Comparison of ENCODE assay signal across 26 mouse cellular contexts in genomic region chr1:75847681-75848080, GRCm38 (mm10).
A peak's percentile ranks its signal among the peaks of the same experiment; 100 is the strongest.
DNase-seq lines count a peak whose midpoint lies in the region; ATAC-seq and TF ChIP-seq lines count a peak whose summit lies in the region.
"Had no signal": no experiment of that assay in that cellular context is flagged by ENCODE, and none has a peak within 500 bp of the region (broad histone marks: within the 10 kb centered on the region; RNA-seq: fewer than 3 reads in every experiment).

No protein-coding gene starts in this region.

- no peaks in the 10 kb centered on the region for H3K4me1 ChIP-seq in midbrain, embryonic 11.5 days (ENCODE audit: control insufficient read depth, insufficient read depth, low read length)
- no peaks in the 10 kb centered on the region for H3K4me1 ChIP-seq in midbrain, postnatal 0 days (ENCODE audit: insufficient read depth, low read length)
- H3K4me1 ChIP-seq: liver, embryonic 12.5 days had no signal

- 45% methylated on average over 3 of the region's 3 CpGs for WGBS in midbrain, embryonic 11.5 days
- 28% methylated on average over 3 of the region's 3 CpGs for WGBS in midbrain, postnatal 0 days

- H3K9ac ChIP-seq in midbrain, embryonic 11.5 days (ENCODE audit: low read length) = no peak overlapping the region
- no peak overlapping the region for H3K9ac ChIP-seq in midbrain, postnatal 0 days (replicated peaks; ENCODE audit: low read length, poor library complexity, severe bottlenecking)
- H3K9ac ChIP-seq: embryonic facial prominence, embryonic 12.5 days; forebrain, embryonic 12.5 days; liver, embryonic 12.5 days; midbrain, embryonic 13.5 days had no signal

- peak; percentile 49; the same call in 1 of the 2 replicates for ATAC-seq in frontal cortex, adult (ENCODE audit: low TSS enrichment)
- no peak for ATAC-seq in midbrain, embryonic 11.5 days (ENCODE audit: low FRiP score)
- no peak for ATAC-seq in midbrain, postnatal 0 days (ENCODE audit: low FRiP score)
- ATAC-seq: CD4-positive, CD25-positive, alpha-beta regulatory T cell, adult 4 months; hindbrain, embryonic 16.5 days; intestine, embryonic 16.5 days; liver, embryonic 12.5 days; midbrain, embryonic 13.5 days had no signal

- peaks cover 8% of the 10 kb centered on the region for H3K27me3 ChIP-seq in midbrain, embryonic 11.5 days (ENCODE audit: control insufficient read depth, insufficient read depth, low read length)
- H3K27me3 ChIP-seq in midbrain, postnatal 0 days (ENCODE audit: insufficient read depth, low read length) = no peaks in the 10 kb centered on the region
- H3K27me3 ChIP-seq: embryonic facial prominence, embryonic 12.5 days; forebrain, embryonic 12.5 days; liver, embryonic 12.5 days; midbrain, embryonic 13.5 days had no signal

- no peaks in the 10 kb centered on the region for H3K36me3 ChIP-seq in midbrain, embryonic 11.5 days (ENCODE audit: control insufficient read depth, insufficient read depth, low read length)
- no peaks in the 10 kb centered on the region for H3K36me3 ChIP-seq in midbrain, postnatal 0 days (ENCODE audit: insufficient read depth, low read length)
- H3K36me3 ChIP-seq: embryonic facial prominence, embryonic 12.5 days; forebrain, embryonic 12.5 days; heart, embryonic 10.5 days; liver, embryonic 12.5 days; midbrain, embryonic 13.5 days had no signal

- H3K9me3 ChIP-seq in midbrain, embryonic 11.5 days (ENCODE audit: control insufficient read depth, low read length) = no peaks in the 10 kb centered on the region
- no peaks in the 10 kb centered on the region for H3K9me3 ChIP-seq in midbrain, postnatal 0 days (ENCODE audit: low read length)
- H3K9me3 ChIP-seq: embryonic facial prominence, embryonic 12.5 days; forebrain, embryonic 12.5 days; heart, embryonic 10.5 days; liver, embryonic 12.5 days; midbrain, embryonic 13.5 days had no signal

- TF ChIP-seq CTCF in midbrain, postnatal 0 days (IDR thresholded peaks at IDR 0.05) = no peak

- no peak for DNase-seq in frontal cortex, postnatal 36 days (ENCODE audit: low spot score in 2 of 2)
- peak; percentile 19 for DNase-seq in midbrain, embryonic 11.5 days (ENCODE audit: low spot score, missing footprints)
- DNase-seq in midbrain, postnatal 0 days (ENCODE audit: low spot score) = no peak
- peak; percentile 81 to 86 for DNase-seq in cerebellum, postnatal 10 days
- DNase-seq in right cerebral cortex, postnatal 25 days = no peak
- no peak for DNase-seq in thymus, adult 18-20 months
- DNase-seq in adrenal gland, postnatal 36 days = no peak
- DNase-seq: adrenal gland, postnatal 25 days; kidney, adult 9 months; kidney, postnatal 14 days; layer of hippocampus, postnatal 36 days; lung, adult 2 months; lung, postnatal 14 days; right cerebral cortex, postnatal 14 days; thymus, postnatal 14 days had no signal

- H3K4me3 ChIP-seq in midbrain, embryonic 11.5 days (ENCODE audit: low read depth, low read length) = no peak overlapping the region
- H3K4me3 ChIP-seq in midbrain, postnatal 0 days (ENCODE audit: low read depth, low read length) = no peak overlapping the region
- H3K4me3 ChIP-seq: embryonic facial prominence, embryonic 12.5 days; erythroblast, embryonic 14.5 days; forebrain, embryonic 12.5 days; heart, embryonic 10.5 days; layer of hippocampus, adult 2 months; liver, embryonic 12.5 days; midbrain, embryonic 13.5 days had no signal

- no peak overlapping the region for H3K4me2 ChIP-seq in midbrain, embryonic 11.5 days
- H3K4me2 ChIP-seq in midbrain, postnatal 0 days (ENCODE audit: low read depth, low read length, poor library complexity, severe bottlenecking) = no peak overlapping the region
- H3K4me2 ChIP-seq: embryonic facial prominence, embryonic 12.5 days; forebrain, embryonic 12.5 days; liver, embryonic 12.5 days; midbrain, embryonic 13.5 days had no signal

- no peak overlapping the region for H3K27ac ChIP-seq in midbrain, embryonic 11.5 days (ENCODE audit: low read depth, low read length)
- no peak overlapping the region for H3K27ac ChIP-seq in midbrain, postnatal 0 days (ENCODE audit: low read depth, low read length)
- H3K27ac ChIP-seq: embryonic facial prominence, embryonic 12.5 days; forebrain, embryonic 12.5 days; heart, embryonic 10.5 days; layer of hippocampus, adult 2 months; liver, embryonic 12.5 days; midbrain, embryonic 13.5 days had no signal

Comparison
In these comparisons a context has a peak if more than half of its experiments do, and no peak if none do; other contexts are left out.
1. DNase-seq: peak in midbrain, embryonic 11.5 days (single experiment) and cerebellum, postnatal 10 days (2 of 2); none in frontal cortex, postnatal 36 days (0 of 2), midbrain, postnatal 0 days (single experiment), right cerebral cortex, postnatal 25 days (single experiment), thymus, adult 18-20 months (0 of 2) and adrenal gland, postnatal 36 days (0 of 2).